Mouse (Mus musculus): ENCODE measurements around the gene Zc3h18.

- no peak for TF ChIP-seq POLR2A (IDR thresholded peaks at IDR 0.05; ENCODE audit: borderline replicate concordance, low read depth, low read length)
- TF ChIP-seq CTCF (IDR thresholded peaks at IDR 0.05; ENCODE audit: low read depth, low read length): no peak
These were observed 13.4 kb upstream of the Zc3h18 start for GRCm38 (mm10) chr8:122362967-122363366.
